Comparison of ENCODE assay signal across 10 mouse cellular contexts in the genomic region with DNA sequence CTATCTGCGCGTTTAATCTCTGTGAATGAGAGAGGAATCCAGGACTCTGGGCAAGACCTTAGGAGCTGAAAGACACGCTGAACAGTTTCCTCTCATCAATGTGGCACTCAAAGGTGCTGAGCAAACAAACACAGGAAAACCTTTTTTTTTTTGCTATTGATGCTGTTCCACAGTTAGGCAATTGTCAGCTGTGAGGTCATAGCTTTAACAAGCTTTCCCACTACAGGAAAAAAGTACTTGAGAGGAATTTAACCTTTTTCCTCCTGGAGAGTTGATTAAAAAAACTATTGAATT.
A peak's percentile ranks its signal among the peaks of the same experiment; 100 is the strongest.
DNase-seq lines count a peak whose midpoint lies in the region; ATAC-seq lines count a peak whose summit lies in the region.
"Had no signal": no experiment of that assay in that cellular context is flagged by ENCODE, and none has a peak within 500 bp of the region (broad histone marks: within the 10 kb centered on the region; RNA-seq: fewer than 3 reads in every experiment).

No protein-coding gene starts in this region.

- peak overlapping the region; percentile 75 for H3K27ac ChIP-seq in forebrain, embryonic 10.5 days
- H3K27ac ChIP-seq in forebrain, embryonic 11.5 days (ENCODE audit: low read depth, low read length), result no peak overlapping the region
- peak overlapping the region; percentile 24; the same call in 1 of the 2 replicates for H3K27ac ChIP-seq in hindbrain, embryonic 13.5 days
- peak overlapping the region; percentile 64; the same call in 1 of the 2 replicates for H3K27ac ChIP-seq in midbrain, embryonic 10.5 days (replicated peaks)

- 34% methylated on average over 3 of the region's 3 CpGs for WGBS in forebrain, embryonic 10.5 days
- WGBS in forebrain, embryonic 11.5 days, result 28% methylated on average over 3 of the region's 3 CpGs
- WGBS in hindbrain, embryonic 13.5 days, result 28% methylated on average over 3 of the region's 3 CpGs
- 32% methylated on average over 3 of the region's 3 CpGs for WGBS in midbrain, embryonic 10.5 days

- H3K4me3 ChIP-seq in forebrain, embryonic 10.5 days, result peak overlapping the region; percentile 4; the same call in 1 of the 2 replicates
- no peak overlapping the region for H3K4me3 ChIP-seq in forebrain, embryonic 11.5 days (ENCODE audit: low read depth, low read length)
- no peak overlapping the region for H3K4me3 ChIP-seq in hindbrain, embryonic 13.5 days
- peak overlapping the region; percentile 14; the same call in 1 of the 2 replicates for H3K4me3 ChIP-seq in midbrain, embryonic 10.5 days
- H3K4me3 ChIP-seq: erythroblast, embryonic 14.5 days had no signal

- no peaks in the 10 kb centered on the region for H3K9me3 ChIP-seq in forebrain, embryonic 10.5 days
- H3K9me3 ChIP-seq in forebrain, embryonic 11.5 days (ENCODE audit: control insufficient read depth, low read length), result no peaks in the 10 kb centered on the region
- no peaks in the 10 kb centered on the region for H3K9me3 ChIP-seq in hindbrain, embryonic 13.5 days
- H3K9me3 ChIP-seq in midbrain, embryonic 10.5 days (replicated peaks), result no peaks in the 10 kb centered on the region

- H3K9ac ChIP-seq in forebrain, embryonic 11.5 days (ENCODE audit: low read length), result no peak overlapping the region
- no peak overlapping the region for H3K9ac ChIP-seq in hindbrain, embryonic 13.5 days

- DNase-seq in forebrain, embryonic 10.5 days (ENCODE audit: extremely low spot score, low spot score), result no peak
- DNase-seq in forebrain, embryonic 11.5 days (ENCODE audit: low spot score), result no peak
- peak; percentile 9 for DNase-seq in brain, adult 2 months (ENCODE audit: low read depth, low spot score)
- no peak for DNase-seq in midbrain, embryonic 10.5 days (ENCODE audit: low spot score)
- no peak for DNase-seq in cerebellum, postnatal 4 days (ENCODE audit: low spot score in 2 of 2)
- no peak for DNase-seq in adrenal gland, postnatal 10 days
- DNase-seq in urinary bladder, adult 18-20 months (ENCODE audit: low spot score in 2 of 2), result no peak
- DNase-seq: B cell, adult 2 months had no signal

- peaks cover 22% of the 10 kb centered on the region for H3K27me3 ChIP-seq in forebrain, embryonic 10.5 days (ENCODE audit: poor library complexity, severe bottlenecking)
- no peaks in the 10 kb centered on the region for H3K27me3 ChIP-seq in forebrain, embryonic 11.5 days (ENCODE audit: control insufficient read depth, insufficient read depth, low read length)
- peaks cover 19% of the 10 kb centered on the region for H3K27me3 ChIP-seq in hindbrain, embryonic 13.5 days
- H3K27me3 ChIP-seq in midbrain, embryonic 10.5 days (ENCODE audit: low read depth, poor library complexity, severe bottlenecking), result peaks cover 26% of the 10 kb centered on the region

- H3K36me3 ChIP-seq in forebrain, embryonic 10.5 days (replicated peaks), result no peaks in the 10 kb centered on the region
- H3K36me3 ChIP-seq in forebrain, embryonic 11.5 days (ENCODE audit: control insufficient read depth, insufficient read depth, low read length), result no peaks in the 10 kb centered on the region
- no peaks in the 10 kb centered on the region for H3K36me3 ChIP-seq in hindbrain, embryonic 13.5 days
- H3K36me3 ChIP-seq in midbrain, embryonic 10.5 days, result no peaks in the 10 kb centered on the region

- no peak for ATAC-seq in forebrain, embryonic 11.5 days (replicated peaks; ENCODE audit: low FRiP score)
- no peak for ATAC-seq in hindbrain, embryonic 13.5 days (ENCODE audit: low FRiP score)

- H3K4me2 ChIP-seq in forebrain, embryonic 11.5 days (ENCODE audit: low read depth, low read length, severe bottlenecking), result no peak overlapping the region
- peak overlapping the region; percentile 38 for H3K4me2 ChIP-seq in hindbrain, embryonic 13.5 days

- peaks cover 49% of the 10 kb centered on the region for H3K4me1 ChIP-seq in forebrain, embryonic 10.5 days
- H3K4me1 ChIP-seq in forebrain, embryonic 11.5 days (replicated peaks; ENCODE audit: control insufficient read depth, insufficient read depth, low read length), result peaks cover 9% of the 10 kb centered on the region
- peaks cover 28% of the 10 kb centered on the region for H3K4me1 ChIP-seq in hindbrain, embryonic 13.5 days (replicated peaks)
- peaks cover 43% of the 10 kb centered on the region for H3K4me1 ChIP-seq in midbrain, embryonic 10.5 days

Comparison
In these comparisons a context has a peak if more than half of its experiments do, and no peak if none do; other contexts are left out.
1. H3K4me3 ChIP-seq: peak in forebrain, embryonic 10.5 days (single experiment) and midbrain, embryonic 10.5 days (single experiment); none in forebrain, embryonic 11.5 days (single experiment) and hindbrain, embryonic 13.5 days (single experiment).